ENCODE assay signal across 24 mouse cellular contexts in the genomic region with DNA sequence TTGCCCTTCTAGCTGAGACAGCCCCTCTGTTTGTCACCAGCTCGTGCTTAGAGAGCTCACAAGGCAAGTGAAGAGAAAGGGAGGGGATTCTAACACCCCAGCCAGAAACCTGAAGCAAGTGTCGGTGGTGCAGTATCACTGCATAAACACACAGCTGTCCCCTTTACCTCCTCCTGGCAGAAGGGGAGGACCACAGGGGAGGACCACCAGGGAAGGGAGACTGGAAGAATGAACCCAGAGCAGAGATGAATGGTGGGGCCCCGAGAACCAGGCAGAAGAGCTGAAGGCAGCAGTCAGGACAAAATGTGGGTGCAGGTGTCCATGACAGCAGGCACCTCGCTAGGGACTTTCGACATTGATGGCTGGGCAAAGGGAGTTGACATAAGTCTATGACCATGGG. TPM values are rescaled to one million over a fixed set of nuclear protein-coding genes. Genes with fewer than 3 reads are reported as not detected.
DNase-seq lines count a peak whose midpoint lies in the region; ATAC-seq and TF ChIP-seq lines count a peak whose summit lies in the region.
"Had no signal": no experiment of that assay in that cellular context is flagged by ENCODE, and none has a peak within 500 bp of the region (broad histone marks: within the 10 kb centered on the region; RNA-seq: fewer than 3 reads in every experiment).

No protein-coding gene starts in this region.

- no peaks in the 10 kb centered on the region for H3K36me3 ChIP-seq in forebrain, embryonic 16.5 days (ENCODE audit: control insufficient read depth, insufficient read depth)
- H3K36me3 ChIP-seq in forebrain, embryonic 10.5 days (replicated peaks), result no peaks in the 10 kb centered on the region
- no peaks in the 10 kb centered on the region for H3K36me3 ChIP-seq in thymus, adult 2 months (ENCODE audit: control insufficient read depth, insufficient read depth, low read length)
- no peaks in the 10 kb centered on the region for H3K36me3 ChIP-seq in lung, postnatal 0 days (ENCODE audit: insufficient read depth, low read length)
- no peaks in the 10 kb centered on the region for H3K36me3 ChIP-seq in liver, embryonic 12.5 days
- H3K36me3 ChIP-seq: embryonic facial prominence, embryonic 10.5 days; heart, embryonic 13.5 days; liver, embryonic 13.5 days; midbrain, embryonic 15.5 days; neural tube, embryonic 13.5 days had no signal

- H3K9ac ChIP-seq in forebrain, embryonic 16.5 days (replicated peaks; ENCODE audit: low read depth, low read length), result no peak overlapping the region
- no peak overlapping the region for H3K9ac ChIP-seq in lung, postnatal 0 days (replicated peaks; ENCODE audit: low read depth)
- H3K9ac ChIP-seq in liver, embryonic 12.5 days, result no peak overlapping the region
- H3K9ac ChIP-seq: heart, embryonic 13.5 days; hindbrain, embryonic 14.5 days; liver, embryonic 13.5 days; lung, embryonic 14.5 days; midbrain, embryonic 15.5 days; neural tube, embryonic 13.5 days had no signal

- no peaks in the 10 kb centered on the region for H3K9me3 ChIP-seq in forebrain, embryonic 16.5 days (ENCODE audit: control insufficient read depth, low read length)
- H3K9me3 ChIP-seq in forebrain, embryonic 10.5 days, result no peaks in the 10 kb centered on the region
- H3K9me3 ChIP-seq in lung, postnatal 0 days (ENCODE audit: low read length), result no peaks in the 10 kb centered on the region
- H3K9me3 ChIP-seq in liver, embryonic 12.5 days (replicated peaks), result no peaks in the 10 kb centered on the region
- H3K9me3 ChIP-seq: embryonic facial prominence, embryonic 10.5 days; heart, embryonic 13.5 days; liver, embryonic 13.5 days; midbrain, embryonic 15.5 days; neural tube, embryonic 13.5 days had no signal

- no peaks in the 10 kb centered on the region for H3K27me3 ChIP-seq in forebrain, embryonic 16.5 days (replicated peaks; ENCODE audit: control insufficient read depth, insufficient read depth, low read length)
- H3K27me3 ChIP-seq in forebrain, embryonic 10.5 days (ENCODE audit: poor library complexity, severe bottlenecking), result peaks cover 15% of the 10 kb centered on the region; the same call in 1 of the 2 replicates
- no peaks in the 10 kb centered on the region for H3K27me3 ChIP-seq in thymus, adult 2 months (ENCODE audit: control insufficient read depth, insufficient read depth, low read length)
- no peaks in the 10 kb centered on the region for H3K27me3 ChIP-seq in lung, postnatal 0 days (replicated peaks; ENCODE audit: insufficient read depth, low read length)
- peaks cover 20% of the 10 kb centered on the region for H3K27me3 ChIP-seq in liver, embryonic 12.5 days (replicated peaks)
- H3K27me3 ChIP-seq: midbrain, embryonic 15.5 days; neural tube, embryonic 13.5 days had no signal

- H3K4me3 ChIP-seq in forebrain, embryonic 16.5 days (replicated peaks; ENCODE audit: low read length), result no peak overlapping the region
- no peak overlapping the region for H3K4me3 ChIP-seq in forebrain, embryonic 10.5 days
- H3K4me3 ChIP-seq in thymus, adult 2 months (ENCODE audit: control insufficient read depth, insufficient read depth, low read length), result no peak overlapping the region
- H3K4me3 ChIP-seq in lung, postnatal 0 days (ENCODE audit: low read depth, low read length), result no peak overlapping the region
- H3K4me3 ChIP-seq in liver, embryonic 12.5 days, result no peak overlapping the region
- H3K4me3 ChIP-seq: embryonic facial prominence, embryonic 10.5 days; heart, embryonic 13.5 days; liver, embryonic 13.5 days; midbrain, embryonic 15.5 days; neural tube, embryonic 13.5 days had no signal

- peak overlapping the region; percentile 15; the same call in 1 of the 2 replicates for H3K27ac ChIP-seq in forebrain, embryonic 16.5 days (ENCODE audit: low read length)
- no peak overlapping the region for H3K27ac ChIP-seq in forebrain, embryonic 10.5 days
- peak overlapping the region; percentile 97 for H3K27ac ChIP-seq in thymus, adult 2 months (ENCODE audit: control insufficient read depth, insufficient read depth, low read length)
- H3K27ac ChIP-seq in lung, postnatal 0 days (ENCODE audit: low read length), result no peak overlapping the region
- H3K27ac ChIP-seq in liver, embryonic 12.5 days, result no peak overlapping the region
- H3K27ac ChIP-seq: embryonic facial prominence, embryonic 10.5 days; heart, embryonic 13.5 days; hindbrain, embryonic 14.5 days; liver, embryonic 13.5 days; midbrain, embryonic 15.5 days; neural tube, embryonic 13.5 days had no signal

- peaks cover 4% of the 10 kb centered on the region for H3K4me1 ChIP-seq in forebrain, embryonic 16.5 days (replicated peaks; ENCODE audit: control insufficient read depth, insufficient read depth, low read length)
- H3K4me1 ChIP-seq in forebrain, embryonic 10.5 days, result peaks cover 9% of the 10 kb centered on the region; the same call in 1 of the 2 replicates
- H3K4me1 ChIP-seq in thymus, adult 2 months (replicated peaks; ENCODE audit: control insufficient read depth, insufficient read depth, low read length), result peaks cover 67% of the 10 kb centered on the region
- no peaks in the 10 kb centered on the region for H3K4me1 ChIP-seq in lung, postnatal 0 days (ENCODE audit: insufficient read depth, low read depth, low read length)
- peaks cover 9% of the 10 kb centered on the region for H3K4me1 ChIP-seq in liver, embryonic 12.5 days
- H3K4me1 ChIP-seq: midbrain, embryonic 15.5 days; neural tube, embryonic 13.5 days had no signal

- no peak for TF ChIP-seq EP300 in lung, postnatal 0 days (IDR thresholded peaks at IDR 0.05)

- TF ChIP-seq CTCF in thymus, adult 2 months (IDR thresholded peaks at IDR 0.05; ENCODE audit: borderline replicate concordance, control insufficient read depth, extremely low read depth, insufficient read depth, low read length, poor library complexity), result no peak
- TF ChIP-seq CTCF in lung, postnatal 0 days (IDR thresholded peaks at IDR 0.05), result no peak

- ATAC-seq in forebrain, embryonic 16.5 days, result peak; percentile 23; the same call in 1 of the 2 replicates
- ATAC-seq in lung, postnatal 0 days, result no peak
- no peak for ATAC-seq in liver, embryonic 12.5 days
- ATAC-seq: midbrain, embryonic 15.5 days; Patski had no signal

- TF ChIP-seq POLR2A in thymus, adult 2 months (IDR thresholded peaks at IDR 0.05; ENCODE audit: control insufficient read depth, extremely low read depth, insufficient read depth, low read length, poor library complexity), result no peak

- DNase-seq in forebrain, embryonic 10.5 days (ENCODE audit: extremely low spot score, low spot score), result no peak
- DNase-seq in thymus, adult 2 months, result peak; percentile 61
- no peak for DNase-seq in thymus, postnatal 0 days (ENCODE audit: low spot score)
- DNase-seq in naive thymus-derived CD4-positive, alpha-beta T cell, adult 2 months (ENCODE audit: low read depth), result peak; percentile 27
- DNase-seq in lung, postnatal 0 days (ENCODE audit: low spot score), result no peak
- DNase-seq: adrenal gland, adult 2 months; cerebellum, adult 11-12 months; cerebellum, postnatal 10 days; heart, adult 18-20 months; heart, postnatal 4 days; kidney, adult 8-10 months; kidney, postnatal 10 days; liver, embryonic 13.5 days; retina, postnatal 1 day; right cerebral cortex, postnatal 4 days had no signal

- whole genome bisulfite sequencing in forebrain, embryonic 16.5 days, result 57% methylated on average over 5 of the region's 5 CpGs
- WGBS in forebrain, embryonic 10.5 days, result 79% methylated on average over 5 of the region's 5 CpGs
- 36% methylated on average over 5 of the region's 5 CpGs for WGBS in thymus, adult 2 months
- 70% methylated on average over 5 of the region's 5 CpGs for WGBS in lung, postnatal 0 days
- 58% methylated on average over 5 of the region's 5 CpGs for WGBS in liver, embryonic 12.5 days (ENCODE audit: insufficient replicate concordance)

- H3K4me2 ChIP-seq in forebrain, embryonic 16.5 days (ENCODE audit: low read length), result no peak overlapping the region
- no peak overlapping the region for H3K4me2 ChIP-seq in lung, postnatal 0 days (replicated peaks; ENCODE audit: low read depth, low read length)
- no peak overlapping the region for H3K4me2 ChIP-seq in liver, embryonic 12.5 days
- H3K4me2 ChIP-seq: heart, embryonic 13.5 days; hindbrain, embryonic 14.5 days; liver, embryonic 13.5 days; lung, embryonic 14.5 days; midbrain, embryonic 15.5 days; neural tube, embryonic 13.5 days had no signal

RNA-seq across cellular contexts. Expression of a gene that starts 51.8 kb away (rescaled TPM):
- 9.3 and 11.6 TPM in 2 replicates for polyA plus RNA-seq in forebrain, embryonic 16.5 days (2015; fragmentation: Nextera tagmentation; extraction: Ambion mirVana)
- polyA plus RNA-seq in forebrain, embryonic 10.5 days (2016; fragmentation: Nextera tagmentation; extraction: Ambion mirVana), result 16.0 and 17.9 TPM in 2 replicates
- polyA plus RNA-seq in thymus, adult 2 months (2012; rRNA removed), result 15.1 and 17.7 TPM in 2 replicates
- 9.2 and 10.8 TPM in 2 replicates for polyA plus RNA-seq in thymus, postnatal 0 days (2015; fragmentation: Nextera tagmentation; extraction: Ambion mirVana)
- polyA plus RNA-seq in lung, postnatal 0 days (2015; fragmentation: Nextera tagmentation; extraction: Ambion mirVana), result 4.1 and 4.9 TPM in 2 replicates
- 9.8 and 10.8 TPM in 2 replicates for polyA plus RNA-seq in liver, embryonic 12.5 days (2016; fragmentation: Nextera tagmentation; extraction: Ambion mirVana)

Comparison
In these comparisons a context has a peak if more than half of its experiments do, and no peak if none do; other contexts are left out.
1. H3K27ac ChIP-seq: peak in forebrain, embryonic 16.5 days (single experiment) and thymus, adult 2 months (single experiment); none in forebrain, embryonic 10.5 days (single experiment), lung, postnatal 0 days (single experiment) and liver, embryonic 12.5 days (single experiment).
2. DNase-seq: peak in thymus, adult 2 months (single experiment) and naive thymus-derived CD4-positive, alpha-beta T cell, adult 2 months (single experiment); none in forebrain, embryonic 10.5 days (single experiment), thymus, postnatal 0 days (single experiment) and lung, postnatal 0 days (single experiment).